Mouse (Mus musculus): ENCODE results near the gene Sf3b5.
A peak's percentile ranks its signal among the peaks of the same experiment; 100 is the strongest.
"Not testable (repeated sequence)": the region's sequence is repeated elsewhere in the genome, so short reads cannot be mapped to it uniquely, and the experiment has no call there.

The Sf3b5 gene

DNA sequence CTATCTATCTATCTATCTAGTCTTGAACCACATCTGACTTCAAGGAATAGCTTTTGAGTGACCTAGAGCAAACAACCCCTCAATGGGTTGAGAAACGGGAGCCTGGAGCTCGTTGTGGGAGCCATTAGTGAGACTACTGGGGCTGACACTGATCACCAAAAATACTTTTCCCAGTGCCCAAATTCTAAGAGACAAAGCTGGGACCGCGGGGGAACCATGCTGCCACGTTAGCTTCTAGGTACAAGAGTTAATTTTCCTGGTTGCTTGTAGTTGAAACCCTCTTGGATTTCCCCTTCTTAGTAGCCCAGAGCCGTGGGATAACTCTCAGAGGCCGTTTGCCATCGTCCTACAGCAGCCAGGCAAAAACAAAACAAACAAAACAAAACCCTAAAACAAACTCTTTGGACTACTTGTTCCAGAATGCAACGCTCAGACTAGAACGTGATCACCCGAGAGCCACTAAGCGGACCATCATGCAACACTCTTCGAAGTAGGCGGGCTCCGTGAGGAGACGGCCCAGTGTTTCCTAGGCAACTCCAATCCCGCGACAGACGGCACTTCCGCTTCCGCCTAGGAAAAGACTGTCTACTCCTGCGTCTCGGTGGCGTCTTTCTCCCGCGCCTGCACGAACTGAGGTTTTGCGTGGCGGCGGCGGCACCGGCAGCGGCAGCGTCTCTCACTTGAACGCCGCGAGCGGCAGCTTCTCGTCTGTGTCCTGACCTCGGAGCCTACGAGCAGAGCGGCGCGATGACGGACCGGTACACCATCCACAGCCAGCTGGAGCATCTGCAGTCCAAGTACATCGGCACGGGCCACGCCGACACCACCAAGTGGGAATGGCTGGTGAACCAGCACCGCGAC, 3.0 kb downstream of the Sf3b5 start:
- peak; percentile 93 for DNase-seq (ENCODE audit: low read depth, low spot score)

GRCm38 (mm10) chr10:13008737-13009121, 3.6 kb downstream of the Sf3b5 start:
- DNase-seq (ENCODE audit: low read depth, low spot score), result no peak

- no peak for DNase-seq (ENCODE audit: low read depth, low spot score)
These were observed 8.9 kb downstream of the Sf3b5 start for GRCm38 (mm10) chr10:13014026-13014425.

DNA sequence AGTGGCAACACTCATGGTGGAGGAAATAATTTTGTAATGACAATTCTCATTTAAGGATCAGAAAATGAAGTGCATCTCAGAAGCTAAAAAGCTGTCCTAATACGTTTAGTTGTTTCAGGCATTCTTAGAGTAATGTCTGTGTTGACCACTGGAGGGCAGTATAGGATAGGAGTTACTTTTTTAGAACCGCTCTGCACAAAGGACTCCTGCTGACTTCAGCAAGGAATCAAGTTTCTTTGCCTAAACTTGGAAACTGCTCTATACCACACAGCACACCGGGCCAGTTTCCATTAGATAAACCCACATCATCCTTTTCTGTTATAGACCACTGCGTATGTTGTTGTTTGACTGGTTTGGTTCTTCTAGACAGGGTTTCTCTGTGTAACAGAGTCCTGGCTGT, 11.4 kb downstream of the Sf3b5 start:
- DNase-seq (ENCODE audit: low read depth, low spot score), result peak; percentile 46

DNA sequence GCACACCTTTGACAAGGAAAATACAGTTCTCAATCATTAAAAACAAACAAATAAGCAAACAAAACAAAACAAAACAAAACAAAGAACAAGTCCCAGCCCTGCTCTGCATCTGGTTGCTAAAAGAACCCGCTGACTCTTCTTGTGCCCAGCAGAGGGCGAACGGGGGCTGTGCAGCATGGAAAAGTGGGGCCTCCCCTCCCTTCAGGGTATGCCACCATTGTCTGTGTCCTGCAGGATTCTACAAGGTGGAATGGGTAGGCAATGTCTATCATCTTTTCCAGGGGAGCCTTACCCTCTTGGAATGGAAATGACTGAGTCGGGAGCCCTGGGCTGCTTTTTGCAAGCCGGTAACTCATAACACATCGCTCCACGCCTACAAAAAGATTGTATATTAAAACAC, 13.4 kb downstream of the Sf3b5 start:
- DNase-seq (ENCODE audit: low read depth, low spot score), result no peak

GRCm38 (mm10) chr10:13019026-13019425, 13.9 kb downstream of the Sf3b5 start:
- DNase-seq (ENCODE audit: low read depth, low spot score), result no peak

GRCm38 (mm10) chr10:13022103-13022502, 17.0 kb downstream of the Sf3b5 start:
- no peak for DNase-seq (ENCODE audit: low read depth, low spot score)

- DNase-seq (ENCODE audit: low read depth, low spot score), result not testable (repeated sequence)
These were observed 18.8 kb downstream of the Sf3b5 start for GRCm38 (mm10) chr10:13023985-13024384.

DNA sequence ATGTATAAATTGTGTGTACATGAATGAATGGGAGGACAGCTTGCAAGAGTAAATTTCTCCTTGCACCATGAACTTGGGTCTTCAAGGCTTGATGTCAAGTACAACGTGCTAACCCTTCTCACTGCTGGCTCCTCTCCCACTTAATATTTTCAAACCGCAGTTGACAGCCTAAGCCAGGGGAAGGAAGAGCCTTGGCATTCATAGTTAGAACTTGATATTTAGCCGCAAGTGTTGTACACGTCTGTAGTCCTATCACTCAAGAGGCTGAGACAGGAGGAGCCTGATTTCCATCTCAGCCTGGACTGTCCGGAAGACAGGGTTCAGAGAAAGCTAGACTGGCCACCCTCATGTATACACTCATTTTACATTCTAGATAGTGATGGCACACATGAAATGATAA, 22.6 kb downstream of the Sf3b5 start:
- DNase-seq (ENCODE audit: low read depth, low spot score), result no peak

DNA sequence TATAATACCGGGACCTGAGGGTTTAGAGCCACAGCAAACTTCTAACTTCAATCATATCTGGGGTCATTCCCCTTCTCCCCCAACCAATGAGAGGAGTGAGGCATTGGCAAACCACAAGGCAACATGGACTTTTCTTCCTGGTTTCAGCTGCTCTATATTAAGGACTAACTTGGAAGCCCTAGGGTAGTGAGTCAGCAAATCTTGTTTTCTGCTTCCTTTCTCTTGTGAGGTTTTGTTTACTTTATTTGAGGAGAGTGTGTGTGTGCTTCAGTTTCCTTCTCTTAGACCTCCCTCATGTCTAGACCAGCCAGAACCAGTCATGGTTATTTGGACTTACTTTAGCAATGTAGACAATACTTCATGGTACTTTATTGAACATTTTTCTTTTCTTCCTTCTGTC, 23.1 kb downstream of the Sf3b5 start:
- no peak for DNase-seq (ENCODE audit: low read depth, low spot score)

DNA sequence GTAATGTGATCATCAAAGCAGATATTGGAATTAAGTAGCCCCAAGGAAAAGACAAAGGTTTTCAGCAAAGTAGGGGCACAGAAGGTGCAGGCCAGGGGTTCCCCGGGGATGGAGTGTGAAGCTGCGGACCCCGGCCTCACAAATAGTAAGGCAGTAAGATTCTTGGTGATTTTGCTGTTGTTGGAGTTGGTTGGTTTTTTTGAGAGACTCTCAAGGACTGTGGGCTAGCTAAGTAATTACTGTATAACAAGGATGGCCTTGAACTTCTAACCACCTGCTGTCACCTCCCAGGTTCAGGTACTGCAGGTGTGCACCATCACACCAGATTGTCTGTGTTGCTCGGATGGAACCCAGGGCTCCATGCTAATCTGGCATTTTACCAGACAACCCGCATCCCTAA, 24.3 kb downstream of the Sf3b5 start:
- DNase-seq (ENCODE audit: low read depth, low spot score), result no peak

- DNase-seq (ENCODE audit: low read depth, low spot score), result no peak
These were observed 30.1 kb downstream of the Sf3b5 start for GRCm38 (mm10) chr10:13035270-13035669.

GRCm38 (mm10) chr10:13039637-13040174, 34.6 kb downstream of the Sf3b5 start:
- no peak for DNase-seq (ENCODE audit: low read depth, low spot score)

DNA sequence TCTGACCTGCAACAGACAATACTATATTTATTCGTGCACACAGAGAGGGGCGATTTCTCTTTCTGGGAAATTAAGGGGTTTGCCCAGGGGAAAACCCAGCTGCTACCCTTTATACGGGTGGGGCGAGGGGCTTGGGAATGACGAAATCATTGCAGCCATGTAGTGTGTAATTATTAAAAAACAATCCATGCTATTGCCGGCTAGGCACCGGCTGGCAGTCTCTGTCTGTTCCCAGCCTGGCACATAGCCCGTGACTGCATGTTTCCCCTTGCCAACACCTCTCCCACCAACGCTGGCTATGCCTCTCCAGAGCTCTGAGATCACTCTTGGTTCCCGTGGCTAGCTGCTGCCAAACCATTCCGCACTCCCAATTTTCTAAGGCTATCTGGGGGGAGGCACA, 39.5 kb downstream of the Sf3b5 start:
- no peak for DNase-seq (ENCODE audit: low read depth, low spot score)

DNA sequence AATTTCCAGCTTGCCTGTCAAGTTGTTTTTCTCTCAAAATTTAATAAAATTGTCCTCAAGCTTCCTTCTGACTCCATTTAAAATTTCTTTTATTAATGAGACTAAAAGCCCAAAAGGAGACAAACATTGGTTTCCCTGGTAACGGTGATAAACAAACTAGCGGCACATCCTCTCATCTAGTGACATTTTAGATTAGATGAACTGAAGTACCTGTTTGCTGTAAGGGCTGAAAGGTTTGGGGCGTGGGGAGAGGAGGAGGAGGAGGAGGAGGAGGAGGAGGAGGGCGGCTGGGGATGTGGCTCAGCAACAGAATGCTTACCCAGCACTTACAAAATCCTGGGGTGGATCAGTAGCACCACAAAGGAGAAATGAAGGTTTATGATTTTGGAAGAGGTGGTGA, 42.7 kb downstream of the Sf3b5 start:
- no peak for DNase-seq (ENCODE audit: low read depth, low spot score)

DNA sequence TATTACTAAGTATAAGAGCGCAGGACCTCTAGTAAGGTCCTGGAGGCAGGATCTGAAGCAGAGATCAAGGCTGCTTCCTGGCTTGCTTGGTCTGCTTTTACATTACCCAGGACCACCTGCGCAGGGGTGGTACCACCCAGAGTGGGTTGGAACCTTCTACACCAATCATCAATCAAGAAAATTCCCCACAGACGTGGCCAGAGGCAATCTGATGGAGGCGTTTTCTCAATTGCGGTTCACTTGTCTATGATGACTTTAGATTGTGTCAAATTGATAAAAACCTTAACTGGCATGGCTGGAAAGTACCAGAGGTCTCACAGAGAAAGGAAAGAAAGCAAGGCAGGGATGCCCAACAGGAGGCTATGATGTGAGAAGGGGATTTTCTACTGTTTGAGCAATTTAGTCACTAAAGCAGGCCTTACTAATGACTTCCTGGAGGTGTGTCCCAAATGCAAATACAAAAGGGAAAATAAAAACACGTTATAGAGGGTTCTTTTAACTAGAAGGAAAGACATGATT, 51.8 kb downstream of the Sf3b5 start:
- no peak for DNase-seq (ENCODE audit: low read depth, low spot score)
